In the genomic region with DNA sequence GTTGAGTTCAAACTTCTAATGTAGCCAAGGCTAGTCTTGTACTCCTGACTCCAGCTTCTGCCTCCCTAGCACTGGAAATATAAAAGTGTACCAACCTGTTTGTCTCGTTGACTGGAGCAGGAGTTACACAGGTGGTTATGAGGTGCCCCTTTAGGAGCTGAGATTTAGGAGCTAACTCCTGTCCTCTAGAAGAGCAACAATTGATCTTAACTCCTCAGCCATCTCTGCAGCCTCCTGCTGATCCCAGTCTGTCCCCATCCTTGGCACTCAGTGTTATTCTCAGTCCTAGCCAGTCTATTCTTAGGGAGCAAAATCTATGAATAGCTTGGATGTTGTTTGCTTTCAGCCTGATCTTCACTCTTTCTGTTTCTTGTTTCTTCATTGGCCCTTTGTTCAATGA, we compare ENCODE assay signal across 10 mouse cellular contexts. TPM values are rescaled to one million over a fixed set of nuclear protein-coding genes. Genes with fewer than 3 reads are reported as not detected.
DNase-seq lines count a peak whose midpoint lies in the region; ATAC-seq and TF ChIP-seq lines count a peak whose summit lies in the region.
"Had no signal": no experiment of that assay in that cellular context is flagged by ENCODE, and none has a peak within 500 bp of the region (broad histone marks: within the 10 kb centered on the region; RNA-seq: fewer than 3 reads in every experiment).

No protein-coding gene starts in this region.

- no peak overlapping the region for H3K27ac ChIP-seq in hindbrain, embryonic 13.5 days
- H3K27ac ChIP-seq in hindbrain, embryonic 11.5 days (ENCODE audit: low read depth, low read length): no peak overlapping the region
- H3K27ac ChIP-seq in testis, adult 2 months (ENCODE audit: control insufficient read depth, insufficient read depth, low read depth, low read length): peak overlapping the region; percentile 2; the same call in 1 of the 2 replicates
- H3K27ac ChIP-seq in limb, embryonic 15.5 days: no peak overlapping the region

- H3K4me1 ChIP-seq in hindbrain, embryonic 13.5 days (replicated peaks): 0 out of 2 replicates have a peak, but pooled peaks cover 4% of the 10 kb centered on the region
- H3K4me1 ChIP-seq in hindbrain, embryonic 11.5 days (replicated peaks; ENCODE audit: control insufficient read depth, insufficient read depth, low read length): no peaks in the 10 kb centered on the region
- H3K4me1 ChIP-seq in testis, adult 2 months (ENCODE audit: control insufficient read depth, insufficient read depth, low read length): no peaks in the 10 kb centered on the region
- no peaks in the 10 kb centered on the region for H3K4me1 ChIP-seq in limb, embryonic 15.5 days

- 81% methylated on average over 1 of the region's 1 CpGs for WGBS in hindbrain, embryonic 13.5 days
- 95% methylated on average over 1 of the region's 1 CpGs for WGBS in hindbrain, embryonic 11.5 days
- WGBS in limb, embryonic 15.5 days: 50% methylated on average over 1 of the region's 1 CpGs

- no peak for ATAC-seq in hindbrain, embryonic 13.5 days (ENCODE audit: low FRiP score)
- no peak for ATAC-seq in hindbrain, embryonic 11.5 days (ENCODE audit: low FRiP score)
- ATAC-seq in limb, embryonic 15.5 days (ENCODE audit: insufficient number of reproducible peaks, low FRiP score, low TSS enrichment, low read depth): no peak
- ATAC-seq: forebrain, postnatal 0 days had no signal

- H3K4me3 ChIP-seq in hindbrain, embryonic 13.5 days: no peak overlapping the region
- H3K4me3 ChIP-seq in hindbrain, embryonic 11.5 days (ENCODE audit: low read depth, low read length): no peak overlapping the region
- peak overlapping the region; percentile 0; the same call in 1 of the 2 replicates for H3K4me3 ChIP-seq in testis, adult 2 months (ENCODE audit: control insufficient read depth, low read depth, low read length)
- peak overlapping the region; percentile 13; the same call in 1 of the 2 replicates for H3K4me3 ChIP-seq in limb, embryonic 15.5 days

- intact Hi-C loops in left cerebral cortex, postnatal 36 days (cut with DNase I): loop anchor here (10.0 kb wide), 1 partner anchor 288 kb away; a partner anchor contains a TSS

- H3K9me3 ChIP-seq in hindbrain, embryonic 13.5 days: no peaks in the 10 kb centered on the region
- H3K9me3 ChIP-seq in hindbrain, embryonic 11.5 days (ENCODE audit: control insufficient read depth, low read length): no peaks in the 10 kb centered on the region
- H3K9me3 ChIP-seq in limb, embryonic 15.5 days: no peaks in the 10 kb centered on the region

- H3K27me3 ChIP-seq in hindbrain, embryonic 13.5 days: no peaks in the 10 kb centered on the region
- no peaks in the 10 kb centered on the region for H3K27me3 ChIP-seq in hindbrain, embryonic 11.5 days (ENCODE audit: control insufficient read depth, insufficient read depth, low read length)
- no peaks in the 10 kb centered on the region for H3K27me3 ChIP-seq in testis, adult 2 months (ENCODE audit: control insufficient read depth, insufficient read depth, low read length)
- no peaks in the 10 kb centered on the region for H3K27me3 ChIP-seq in limb, embryonic 15.5 days

- no peak for TF ChIP-seq POLR2A in testis, adult 2 months (IDR thresholded peaks at IDR 0.05; ENCODE audit: control insufficient read depth, low read depth, low read length)

- no peak for TF ChIP-seq CTCF in testis, adult 2 months (IDR thresholded peaks at IDR 0.05; ENCODE audit: control insufficient read depth, insufficient read depth, insufficient replicate concordance, low read depth, low read length)

- no peaks in the 10 kb centered on the region for H3K36me3 ChIP-seq in hindbrain, embryonic 13.5 days
- no peaks in the 10 kb centered on the region for H3K36me3 ChIP-seq in hindbrain, embryonic 11.5 days (ENCODE audit: control insufficient read depth, insufficient read depth, low read length)
- H3K36me3 ChIP-seq in testis, adult 2 months (ENCODE audit: control insufficient read depth, insufficient read depth, low read length): no peaks in the 10 kb centered on the region
- H3K36me3 ChIP-seq in limb, embryonic 15.5 days: no peaks in the 10 kb centered on the region

- 0 out of 2 replicates have a peak overlapping the region, but pooled peaks have one; percentile 10 for H3K4me2 ChIP-seq in hindbrain, embryonic 13.5 days
- no peak overlapping the region for H3K4me2 ChIP-seq in hindbrain, embryonic 11.5 days (replicated peaks; ENCODE audit: low read depth, low read length)
- H3K4me2 ChIP-seq in limb, embryonic 15.5 days: 0 out of 2 replicates have a peak overlapping the region, but pooled peaks have one; percentile 19

- DNase-seq in hindbrain, embryonic 11.5 days (ENCODE audit: low spot score): no peak
- no peak for DNase-seq in testis, postnatal 10 days (ENCODE audit: low spot score)
- DNase-seq in T-cell, adult 2 months (ENCODE audit: low spot score): no peak
- DNase-seq in layer of hippocampus, adult 9-11 months: no peak
- DNase-seq in left cerebral cortex, postnatal 36 days (ENCODE audit: low spot score in 2 of 2): no peak
- DNase-seq: forebrain, postnatal 0 days; spleen, adult 18-20 months had no signal

- H3K9ac ChIP-seq in hindbrain, embryonic 13.5 days: no peak overlapping the region
- no peak overlapping the region for H3K9ac ChIP-seq in hindbrain, embryonic 11.5 days (ENCODE audit: low read depth, low read length)
- H3K9ac ChIP-seq in limb, embryonic 15.5 days: no peak overlapping the region
- H3K9ac ChIP-seq: forebrain, postnatal 0 days had no signal

RNA-seq across cellular contexts. Expression of a gene that starts 2.1 kb away (rescaled TPM):
- not detected in 2 replicates for polyA plus RNA-seq in hindbrain, embryonic 13.5 days (2015; fragmentation: Nextera tagmentation; extraction: Ambion mirVana)
- not detected in 2 replicates for polyA plus RNA-seq in hindbrain, embryonic 11.5 days (2014; fragmentation: Nextera tagmentation; extraction: Ambion mirVana)
- polyA plus RNA-seq in testis, adult 2 months (2012; rRNA removed): 4.5 and 4.9 TPM in 2 replicates
- polyA plus RNA-seq in limb, embryonic 15.5 days (2015; fragmentation: Nextera tagmentation; extraction: Ambion mirVana): 0.44 TPM in 1 of 2 replicates, not detected in the other
- total RNA-seq in left cerebral cortex, postnatal 36 days (2021): 1 to 10 TPM; 6.4 to 8.4 TPM
- polyA plus RNA-seq: forebrain, postnatal 0 days had no signal

Comparison
In these comparisons a context has a peak if more than half of its experiments do, and no peak if none do; other contexts are left out.
1. H3K4me3 ChIP-seq: peak in testis, adult 2 months (single experiment) and limb, embryonic 15.5 days (single experiment); none in hindbrain, embryonic 13.5 days (single experiment) and hindbrain, embryonic 11.5 days (single experiment).